Mouse (Mus musculus): Measurements from ENCODE around the gene Nr3c2.

The Nr3c2 gene

DNA sequence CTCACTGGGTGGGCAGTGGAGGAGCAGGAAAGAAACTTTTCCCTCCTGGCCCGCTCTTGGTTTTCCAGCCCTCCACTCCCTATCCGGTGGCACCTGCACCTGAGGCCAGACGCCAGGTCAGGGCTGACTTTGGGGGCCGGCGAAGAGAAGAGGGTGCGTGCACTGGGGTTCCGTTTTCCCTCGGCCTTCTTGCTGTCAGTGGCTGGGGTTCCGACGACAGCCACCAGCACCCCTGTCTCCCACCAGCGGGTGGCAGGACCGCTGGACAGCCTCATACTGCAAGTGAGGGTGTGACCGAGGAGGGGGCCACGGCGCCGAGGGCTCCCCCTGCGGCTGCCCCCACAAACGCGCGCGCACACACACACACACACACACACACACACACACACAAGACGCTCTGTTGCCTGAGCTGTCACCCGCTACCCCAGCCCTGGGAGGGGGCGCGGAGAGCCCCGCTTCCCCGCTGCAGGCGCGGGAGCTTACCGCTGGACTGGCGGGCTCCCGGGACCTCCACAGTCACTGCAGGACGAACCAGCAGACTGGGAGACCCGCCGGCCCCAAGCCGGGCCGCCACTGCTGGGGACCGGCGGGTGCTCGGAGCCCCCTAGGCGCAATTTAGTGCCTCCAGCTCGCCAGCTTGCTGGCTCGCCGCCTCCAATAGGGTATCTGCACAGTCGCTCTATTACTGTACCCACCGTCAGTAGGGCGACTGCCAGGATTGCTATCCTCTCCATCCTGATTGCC is at the start of gene Nr3c2:
Gene Nr3c2, plus strand, starts transcription at position 32 of the 744 bp plus-strand sequence.
- peak; percentile 60 to 69 for DNase-seq (ENCODE audit: low spot score in 2 of 2)

DNA sequence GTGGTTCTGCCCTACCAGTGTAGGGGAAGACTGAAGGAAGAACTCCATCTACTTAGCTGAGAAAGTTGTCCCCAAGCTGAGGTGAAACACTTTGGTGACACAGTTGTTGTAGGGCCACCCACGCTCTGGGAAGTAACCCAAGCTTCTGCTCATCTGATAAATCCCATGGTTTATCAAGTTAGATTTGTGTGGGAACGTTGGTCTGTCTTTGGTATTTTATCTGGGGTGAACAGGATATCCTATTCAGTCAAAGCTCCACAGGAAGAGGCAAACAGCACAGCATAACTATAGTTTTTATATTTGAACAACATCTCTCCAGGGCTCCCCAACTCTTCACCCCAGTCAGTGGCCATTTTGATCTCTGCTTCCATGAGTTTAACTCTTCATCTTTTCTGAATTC is 40.7 kb upstream of the Nr3c2 start:
- DNase-seq (ENCODE audit: low spot score in 2 of 2): no peak

DNA sequence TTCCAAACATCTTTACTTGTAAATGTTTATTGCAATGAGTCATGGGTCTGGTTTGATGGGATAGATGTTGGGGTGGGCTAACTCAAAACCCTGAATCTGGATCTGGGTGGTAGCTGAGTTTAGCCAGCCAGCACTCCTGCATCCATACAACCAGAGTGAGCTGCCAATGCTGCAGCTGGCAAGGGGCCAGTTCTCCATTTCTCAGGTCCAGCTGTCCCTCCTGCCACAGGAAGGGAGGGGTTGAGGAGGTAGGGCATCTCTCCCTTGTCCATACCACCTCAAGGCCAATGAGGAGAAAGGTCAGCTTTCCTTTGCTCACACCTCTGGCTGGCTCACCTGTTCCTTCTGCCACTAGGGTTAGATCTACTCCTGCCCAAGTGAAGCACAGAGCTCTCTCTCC is 39.5 kb upstream of the Nr3c2 start:
- DNase-seq (ENCODE audit: low spot score in 2 of 2): no peak

DNA sequence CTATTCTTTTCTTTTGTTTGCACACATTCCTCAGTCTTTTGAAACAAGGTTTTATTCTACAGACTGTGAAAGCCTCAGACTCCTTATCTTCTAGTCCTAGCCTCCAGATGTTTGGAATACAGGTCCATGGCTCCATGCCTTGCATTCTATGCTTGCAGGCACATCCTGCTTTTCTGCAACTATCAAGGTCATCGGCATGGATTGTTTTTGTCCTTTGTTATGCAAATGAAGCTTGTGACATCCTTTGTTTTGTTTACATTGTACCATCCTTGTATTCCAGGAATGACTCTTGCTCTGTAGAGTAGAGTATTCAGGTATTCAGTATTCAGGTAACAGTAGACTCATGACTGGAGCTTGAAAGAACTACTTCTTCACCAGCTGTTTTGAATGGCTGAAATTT is 36.2 kb upstream of the Nr3c2 start:
- no peak for DNase-seq (ENCODE audit: low spot score in 2 of 2)

DNA sequence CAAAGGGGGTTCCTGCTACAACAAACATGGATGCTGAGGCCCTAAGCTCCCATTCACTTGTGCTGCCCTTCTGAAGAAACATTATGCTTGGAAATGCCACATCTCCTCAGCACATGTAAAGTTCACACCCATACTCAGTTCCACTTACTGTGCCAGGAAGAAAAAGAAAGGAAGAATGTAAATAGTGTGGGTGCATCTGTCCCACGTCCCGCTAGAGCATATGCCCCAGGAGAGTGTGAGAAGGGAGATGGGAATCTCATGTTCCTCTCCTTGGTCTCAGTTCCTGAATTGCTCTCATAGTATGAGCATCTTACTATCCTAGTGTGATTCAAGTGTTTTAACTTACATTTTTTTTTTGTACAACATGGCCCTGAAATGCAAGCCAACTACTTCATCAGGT is 22.4 kb upstream of the Nr3c2 start:
- no peak for DNase-seq (ENCODE audit: low spot score in 2 of 2)

DNA sequence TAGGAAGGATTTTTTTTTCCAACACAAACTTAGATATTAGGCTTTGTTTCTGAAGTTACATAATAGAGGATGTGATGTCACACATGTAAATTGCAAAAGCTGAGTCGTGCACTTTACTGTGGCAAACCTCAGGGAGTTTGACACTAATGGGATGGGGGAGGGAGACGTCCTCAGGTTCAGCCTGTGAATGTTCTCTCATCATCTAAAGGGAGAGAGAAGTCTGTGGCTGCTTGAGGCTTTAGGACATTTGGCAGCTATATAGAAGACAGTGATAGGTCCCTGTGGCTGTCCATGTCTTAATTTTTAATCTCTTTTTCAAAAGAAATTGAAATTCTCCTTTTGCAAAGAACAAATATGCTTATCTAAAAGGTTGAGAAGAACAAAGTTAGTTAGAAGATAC is 2.2 kb upstream of the Nr3c2 start:
- no peak for DNase-seq (ENCODE audit: low spot score in 2 of 2)

DNA sequence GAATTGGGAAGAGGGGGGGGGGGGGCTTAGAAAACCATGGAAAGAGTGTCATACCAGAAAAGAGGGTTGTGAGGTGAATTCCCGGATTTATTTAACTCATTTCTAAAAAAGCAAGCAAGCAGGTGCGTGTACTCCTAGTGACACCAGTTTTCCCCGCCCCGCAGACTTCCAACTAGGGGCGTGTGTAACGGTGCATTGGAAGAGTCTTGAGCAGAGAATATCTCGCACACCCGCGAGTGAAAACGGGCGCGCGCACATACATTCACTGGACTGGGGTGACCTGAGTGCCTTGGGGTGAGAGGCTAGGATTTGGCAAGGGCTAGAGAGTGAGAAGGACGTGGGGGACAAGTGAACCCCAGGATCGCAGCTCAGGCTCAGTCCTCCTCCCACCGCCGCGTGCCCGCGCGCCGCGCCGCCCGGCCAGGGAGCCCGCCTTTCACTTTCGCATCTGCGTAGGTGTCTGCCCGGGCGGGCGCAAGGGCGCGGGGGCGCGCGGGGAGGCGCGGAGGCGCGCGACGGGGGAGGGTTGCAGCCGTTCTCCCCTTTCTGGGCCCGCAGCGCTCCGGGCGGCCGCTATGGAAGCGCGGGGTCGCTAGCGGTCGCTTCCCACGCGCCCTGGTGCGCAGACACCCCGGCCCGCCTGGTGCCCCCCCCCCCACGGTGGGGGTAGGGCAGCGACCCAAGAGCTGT is 376 bp upstream of the Nr3c2 start:
- peak in 1 of 2 experiments; percentile 79 for DNase-seq (ENCODE audit: low spot score in 2 of 2)

DNA sequence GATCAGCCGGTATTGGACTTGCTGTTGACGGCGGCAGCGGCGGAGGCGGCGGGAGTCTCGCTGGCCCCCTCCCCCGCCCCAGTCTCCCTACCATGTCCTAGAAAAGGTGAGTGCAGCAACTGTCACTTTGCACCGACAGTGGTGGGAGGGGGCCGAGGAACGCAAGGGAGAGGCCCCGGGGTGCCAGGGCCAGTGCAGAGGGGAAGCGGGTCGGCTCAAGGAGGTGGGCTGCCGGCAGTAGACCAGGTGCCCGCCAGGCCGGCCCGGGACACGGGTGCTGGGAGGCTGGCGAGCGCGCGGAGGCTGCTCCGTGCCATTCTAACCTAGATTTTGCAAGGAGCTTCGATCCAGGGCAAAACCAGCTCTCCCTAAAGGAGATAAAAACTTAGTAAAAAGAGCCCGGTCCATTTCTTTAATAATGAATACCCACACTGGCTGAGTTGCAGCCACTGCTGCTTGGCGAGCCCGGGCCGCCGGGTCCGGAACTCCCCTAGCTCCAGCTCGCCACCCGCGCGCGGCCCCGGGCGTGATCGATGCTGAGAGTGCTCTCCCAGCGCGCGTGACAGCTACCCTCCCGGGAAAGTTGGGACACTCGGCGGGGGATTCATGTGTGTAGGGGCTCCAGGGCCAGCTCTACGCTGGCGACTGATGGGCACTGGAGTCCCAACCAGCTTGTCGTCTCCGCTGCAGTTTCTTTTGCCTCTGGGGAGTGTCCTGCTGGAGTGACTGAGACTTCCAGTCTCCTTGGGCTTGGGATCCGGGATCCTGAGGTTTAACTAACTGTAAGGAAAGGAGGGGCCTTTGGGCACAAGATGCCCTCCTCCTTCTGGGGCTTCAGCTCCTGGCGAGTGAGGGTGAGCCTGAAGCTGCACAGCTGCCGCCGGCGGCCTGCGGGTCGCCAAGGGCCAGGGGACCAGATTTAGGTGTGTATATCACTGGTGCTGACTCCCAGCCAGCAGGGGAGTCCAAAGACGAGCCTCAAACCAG is 1.2 kb downstream of the Nr3c2 start:
- peak; percentile 53 to 63 for DNase-seq (ENCODE audit: low spot score in 2 of 2)

DNA sequence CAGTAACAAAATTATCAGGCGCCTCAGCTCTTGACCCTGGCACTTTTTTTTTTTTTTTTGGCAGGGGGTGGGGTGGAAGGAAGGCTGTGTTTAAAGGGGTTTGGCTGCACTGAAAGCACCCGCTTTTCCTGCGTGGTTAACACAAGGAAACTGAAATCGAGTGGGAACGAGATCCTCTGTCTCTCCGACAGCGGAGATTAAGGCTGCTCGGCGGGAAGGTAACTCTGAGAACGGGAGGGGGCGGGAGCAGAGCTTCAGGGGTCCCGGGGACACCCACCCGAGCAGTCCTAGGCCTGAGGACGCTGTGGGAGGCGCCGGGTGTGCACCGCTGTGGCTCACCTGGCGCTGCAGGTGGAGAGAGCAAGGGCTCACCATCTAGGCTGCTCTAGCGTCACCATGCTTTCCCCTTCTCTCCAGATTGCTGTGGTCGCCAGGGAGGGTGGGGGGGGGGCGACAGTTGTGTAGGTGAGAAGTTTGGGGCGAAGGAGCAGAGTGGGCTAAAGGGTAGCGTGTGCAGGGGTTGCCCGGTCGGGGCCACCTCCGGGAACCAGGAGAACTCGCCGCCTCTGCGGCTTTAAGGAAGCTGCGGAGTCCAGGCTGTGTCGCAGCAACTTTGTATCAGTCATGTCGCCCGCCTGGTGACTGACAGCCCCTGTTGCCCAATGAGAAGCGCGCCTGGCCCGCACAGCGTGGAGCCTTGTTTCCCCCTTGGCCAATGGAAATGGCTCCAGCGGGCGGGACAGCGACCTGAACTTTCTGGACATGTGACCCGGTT is 2.4 kb downstream of the Nr3c2 start:
- peak; percentile 98 for DNase-seq (ENCODE audit: low spot score in 2 of 2)

DNA sequence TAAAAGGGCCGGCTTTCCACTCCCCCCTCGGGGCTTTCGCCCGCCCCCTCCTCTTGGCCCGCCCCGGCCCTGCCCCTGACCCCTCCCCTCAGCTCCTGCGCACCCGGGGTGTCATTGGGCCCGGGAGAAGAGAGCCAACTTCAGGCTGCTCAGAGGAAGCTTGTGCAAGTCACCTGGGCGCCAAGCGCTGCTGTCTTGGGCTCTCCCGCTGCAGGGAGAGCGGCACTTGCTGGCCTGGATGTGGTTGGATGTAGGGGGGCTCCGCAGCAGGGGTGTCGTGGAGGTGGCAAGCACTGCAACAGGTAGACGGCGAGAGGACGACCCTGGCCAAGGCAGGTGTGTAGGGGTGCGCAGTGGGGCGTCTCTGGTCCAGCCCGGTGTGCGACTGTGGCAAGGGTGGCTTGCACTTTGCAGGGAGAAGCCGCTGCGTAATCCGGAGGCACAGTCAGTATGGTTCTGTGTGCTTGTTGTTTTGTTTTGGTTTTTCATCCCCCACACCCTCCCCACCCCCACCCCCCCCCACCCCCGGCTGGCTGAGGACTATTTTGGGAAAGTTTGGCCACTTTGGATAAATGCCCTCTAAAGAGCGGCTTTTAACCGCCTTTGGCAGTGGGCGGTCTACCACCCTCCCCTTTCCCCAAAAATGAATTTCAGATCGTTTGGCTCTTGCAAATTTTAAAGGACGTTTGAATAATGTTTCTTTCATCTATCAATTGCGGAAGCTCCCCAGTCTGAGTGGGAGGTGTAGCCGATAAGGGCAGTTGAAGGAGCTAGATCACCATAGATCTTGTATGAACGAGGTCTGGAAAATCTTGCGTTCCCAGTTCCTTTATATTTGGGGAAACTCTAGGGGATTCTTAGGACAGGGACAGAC is 3.2 kb downstream of the Nr3c2 start:
- no peak for DNase-seq (ENCODE audit: low spot score in 2 of 2)

DNA sequence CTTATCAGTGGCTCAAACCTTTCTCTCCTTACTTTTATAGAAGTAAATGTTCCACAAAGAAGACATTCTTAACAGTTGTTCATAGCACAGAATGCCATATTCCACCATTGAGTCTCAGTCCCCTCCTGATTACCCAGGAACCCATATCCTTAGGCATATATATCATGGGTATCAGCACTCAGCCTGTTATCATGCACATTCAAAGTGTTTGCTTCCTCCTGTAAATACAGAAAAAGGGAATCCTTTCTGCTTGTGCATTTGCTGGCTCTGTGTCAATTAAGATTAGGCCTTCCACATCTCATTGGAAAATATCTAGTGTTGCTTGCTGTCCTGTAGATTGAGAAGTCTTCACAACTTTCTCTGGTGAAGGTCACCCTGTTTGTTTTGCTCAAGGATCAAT is 12.0 kb downstream of the Nr3c2 start:
- no peak for DNase-seq (ENCODE audit: low spot score in 2 of 2)

DNA sequence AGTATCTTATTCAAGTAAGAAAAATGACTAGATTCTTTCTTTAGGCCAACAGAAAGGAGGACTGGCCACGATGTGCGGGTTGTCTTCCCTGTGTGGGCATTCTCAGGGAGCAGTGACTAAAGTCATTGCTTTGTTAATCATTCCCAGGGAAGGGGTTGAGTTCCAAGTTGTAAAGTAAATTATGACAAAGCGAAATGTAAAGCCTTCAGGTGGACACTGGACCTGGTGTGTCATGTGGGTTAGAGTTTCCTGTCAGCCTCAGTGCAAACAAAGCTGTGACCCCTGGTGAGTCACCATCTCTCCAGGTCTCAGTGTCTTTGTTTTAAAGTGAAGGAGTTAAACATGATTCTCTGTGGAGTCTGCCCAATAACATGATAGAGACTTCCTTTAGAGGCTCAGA is 13.4 kb downstream of the Nr3c2 start:
- DNase-seq (ENCODE audit: low spot score in 2 of 2): no peak

DNA sequence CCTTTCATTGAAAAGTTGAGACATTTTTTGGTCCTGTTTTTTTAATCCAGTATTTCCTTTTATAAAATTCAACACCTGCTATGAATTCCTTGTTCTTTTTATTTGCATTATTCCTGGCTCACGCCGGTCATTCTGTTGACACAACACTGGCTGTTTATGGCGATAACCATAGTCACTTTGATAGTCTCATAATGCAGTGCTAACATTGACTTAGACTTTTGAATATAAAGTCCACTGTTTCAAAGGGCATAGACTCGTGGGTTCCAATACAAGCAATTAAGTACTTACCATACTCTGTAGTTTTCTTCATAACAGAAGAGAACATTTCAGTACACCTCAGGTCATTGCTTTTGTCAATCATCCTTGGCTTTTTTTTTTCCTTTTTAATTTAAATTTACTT is 14.0 kb downstream of the Nr3c2 start:
- DNase-seq (ENCODE audit: low spot score in 2 of 2): no peak

DNA sequence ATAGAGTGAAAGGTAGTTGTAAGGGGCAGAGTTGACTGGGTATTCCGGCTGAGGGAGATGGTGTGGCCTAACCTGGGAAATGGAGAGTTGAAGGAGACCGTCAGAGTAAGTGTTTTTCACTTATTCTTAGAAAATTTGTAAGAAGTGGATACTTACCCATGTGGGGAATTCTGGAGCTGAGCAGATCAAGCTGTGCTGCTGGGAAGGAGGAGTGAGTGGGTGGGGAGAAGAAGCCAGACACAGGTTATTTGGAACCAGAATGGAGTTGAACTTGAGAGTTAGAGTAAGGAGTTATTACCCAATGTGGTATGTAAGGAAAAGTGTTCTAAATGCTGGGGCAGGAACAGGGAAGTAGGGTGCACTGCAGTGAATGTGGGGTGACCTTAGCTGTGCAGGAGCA is 16.0 kb downstream of the Nr3c2 start:
- no peak for DNase-seq (ENCODE audit: low spot score in 2 of 2)

DNA sequence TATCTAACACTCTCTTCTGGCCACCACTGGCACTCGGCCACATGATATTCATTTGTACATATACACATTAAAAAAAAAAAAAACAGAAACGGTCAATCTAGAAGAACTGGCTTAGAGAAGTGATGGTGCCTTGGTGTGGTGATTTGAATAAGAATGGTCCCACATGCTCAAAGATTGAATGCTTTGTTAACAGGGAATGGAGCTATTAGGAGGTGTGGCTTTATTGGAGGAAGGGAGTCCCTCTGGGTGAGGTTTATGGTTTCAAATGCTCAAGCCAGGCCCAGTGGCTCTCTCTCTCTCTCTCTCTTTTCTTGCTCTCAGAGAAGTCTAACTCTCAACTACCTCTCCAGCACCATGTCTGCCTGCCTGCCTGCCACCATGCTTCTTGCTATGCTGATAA is 20.3 kb downstream of the Nr3c2 start:
- DNase-seq (ENCODE audit: low spot score in 2 of 2): no peak

DNA sequence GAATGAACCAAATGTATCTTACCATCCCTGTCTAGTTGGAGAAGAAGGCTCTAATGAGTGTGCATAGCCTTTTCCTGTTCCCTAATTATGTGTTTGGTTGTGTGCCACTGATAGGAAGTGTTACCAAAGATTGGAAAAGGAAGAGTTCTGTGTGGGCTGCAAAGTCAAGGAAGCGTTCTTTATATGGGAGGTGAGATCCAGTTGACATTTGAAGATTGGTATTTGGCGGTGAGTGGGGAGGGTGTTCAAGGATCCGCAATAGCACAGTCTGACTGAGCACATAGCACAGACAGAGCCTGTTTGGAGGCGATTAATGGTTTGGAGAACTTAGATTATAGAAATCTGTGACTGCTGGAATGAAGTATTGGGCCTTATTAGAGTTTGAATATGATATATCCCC is 24.9 kb downstream of the Nr3c2 start:
- no peak for DNase-seq (ENCODE audit: low spot score in 2 of 2)

DNA sequence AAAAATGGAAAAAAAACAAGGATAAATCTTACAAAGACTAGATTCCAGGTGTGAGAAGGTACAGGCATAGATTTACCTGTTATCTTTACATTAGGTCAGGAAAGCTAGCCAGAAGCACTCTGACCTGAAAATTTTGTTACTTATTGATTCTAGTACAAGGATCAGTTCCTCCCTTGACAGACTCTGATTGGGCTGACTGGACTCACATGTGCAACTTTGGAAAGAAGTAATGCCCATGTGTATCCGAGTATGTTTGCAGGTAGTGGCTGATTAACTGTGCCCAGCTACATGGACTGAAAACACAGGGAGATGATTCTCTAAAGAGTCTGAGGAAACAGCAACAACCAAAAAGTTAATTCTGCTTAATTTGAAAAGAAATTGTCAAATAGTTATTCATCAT is 29.1 kb downstream of the Nr3c2 start:
- DNase-seq (ENCODE audit: low spot score in 2 of 2): no peak

DNA sequence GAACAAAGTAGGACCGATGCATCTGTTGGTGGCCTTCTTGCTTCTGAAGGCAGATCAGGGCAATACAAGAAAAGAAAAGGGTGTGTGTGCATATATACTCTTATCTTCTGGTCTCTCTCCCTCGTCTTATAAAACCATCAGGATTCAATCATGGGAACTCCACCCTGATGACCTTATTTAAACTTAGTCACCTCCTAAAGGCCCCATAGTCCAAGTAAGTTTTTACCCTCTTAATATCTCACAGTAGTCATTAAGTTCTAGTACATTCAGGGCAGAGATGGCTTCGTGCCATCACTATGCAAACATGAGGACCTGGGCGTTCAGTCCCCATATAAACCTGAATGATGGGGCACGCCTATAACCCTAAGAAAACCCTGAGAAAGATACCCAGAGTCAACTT is 29.6 kb downstream of the Nr3c2 start:
- DNase-seq (ENCODE audit: low spot score in 2 of 2): no peak

DNA sequence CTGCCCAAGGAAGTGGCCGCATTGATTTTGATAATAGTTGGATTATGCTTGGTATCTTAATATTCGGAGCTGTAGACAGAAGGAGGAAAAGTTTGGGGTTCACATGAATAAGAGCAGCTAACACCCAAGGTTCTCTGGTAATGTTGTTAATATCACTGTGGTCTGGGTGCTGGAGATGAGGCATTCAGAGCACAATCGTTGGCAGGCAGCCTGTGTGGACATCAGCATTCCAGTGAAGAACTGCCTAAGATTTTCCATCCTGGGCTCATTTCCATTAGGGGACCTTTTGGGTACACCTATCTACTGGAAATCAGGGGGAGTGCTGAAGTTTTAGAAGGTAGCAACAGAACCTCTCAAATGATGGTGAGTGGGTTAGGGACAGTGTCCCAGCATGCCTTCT is 65.8 kb downstream of the Nr3c2 start:
- no peak for DNase-seq (ENCODE audit: low spot score in 2 of 2)

DNA sequence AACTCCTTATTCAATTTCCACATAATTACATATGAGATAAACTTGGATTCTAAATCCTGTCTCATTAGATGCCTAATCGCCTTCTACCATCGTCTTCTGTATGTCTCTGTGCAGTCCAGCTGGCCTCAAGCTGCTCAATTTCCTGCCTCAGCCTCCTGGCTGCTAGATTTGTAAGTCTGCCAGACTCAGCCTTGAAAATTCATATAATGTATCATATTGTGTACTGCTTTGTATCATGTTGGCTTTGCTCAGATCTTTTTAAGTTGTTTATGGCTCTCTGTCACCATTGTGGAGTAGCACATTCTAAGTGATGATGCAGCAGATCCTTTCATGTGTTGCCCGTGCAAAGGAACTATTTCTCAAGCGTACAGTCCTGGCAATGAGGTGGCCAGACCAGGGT is 71.9 kb downstream of the Nr3c2 start:
- no peak for DNase-seq (ENCODE audit: low spot score in 2 of 2)

Data from right cerebral cortex, postnatal 10 days (tissue).